Mouse (Mus musculus) erythroblast, embryonic 14.5 days (primary cell): ENCODE data around the gene Gm815. TPM values are rescaled to one million over a fixed set of nuclear protein-coding genes. Genes with fewer than 3 reads are reported as not detected.

Source experiments
- H3K27me3 ChIP-seq: 2 replicates; pipeline ENCODE4 v1.6.1; 2012; ENCODE audit warnings: inconsistent platforms; ENCODE audit not compliant: control insufficient read depth
- H3K36me3 ChIP-seq: 2 replicates; pipeline ENCODE4 v1.6.1; 2012; ENCODE audit warnings: mild to moderate bottlenecking, inconsistent platforms; ENCODE audit not compliant: control insufficient read depth
- H3K4me1 ChIP-seq: 2 replicates; pipeline ENCODE4 v1.6.1; 2012; ENCODE audit warnings: inconsistent platforms; ENCODE audit not compliant: control insufficient read depth
- H3K4me3 ChIP-seq: replicated peaks from 2 replicates; pipeline ENCODE3; 2012; ENCODE audit warnings: moderate library complexity, mild to moderate bottlenecking, inconsistent platforms
- H3K9me3 ChIP-seq: 2 replicates; pipeline ENCODE4 v1.6.1; 2012; ENCODE audit warnings: low read length, inconsistent platforms, mixed read lengths; ENCODE audit not compliant: control insufficient read depth
- GATA1 ChIP-seq: IDR thresholded peaks from 2 replicates; pipeline ENCODE4 v1.6.1; 2012; ENCODE audit warnings: low read length, inconsistent platforms, mixed read lengths
- TAL1 ChIP-seq: IDR thresholded peaks from 3 replicates; pipeline ENCODE4 v1.6.1; 2012; ENCODE audit warnings: low read length, inconsistent platforms, mixed read lengths
- polyA plus RNA-seq: library from polyadenylated mRNA; stranded (reverse); fragments of >175 nt; gene quantifications from 2 replicates; pipeline ENCODE4 v1.2.3, GENCODE M21; 2012

Gm815 gene
- polyA plus RNA-seq, 1 experiment = not detected

DNA sequence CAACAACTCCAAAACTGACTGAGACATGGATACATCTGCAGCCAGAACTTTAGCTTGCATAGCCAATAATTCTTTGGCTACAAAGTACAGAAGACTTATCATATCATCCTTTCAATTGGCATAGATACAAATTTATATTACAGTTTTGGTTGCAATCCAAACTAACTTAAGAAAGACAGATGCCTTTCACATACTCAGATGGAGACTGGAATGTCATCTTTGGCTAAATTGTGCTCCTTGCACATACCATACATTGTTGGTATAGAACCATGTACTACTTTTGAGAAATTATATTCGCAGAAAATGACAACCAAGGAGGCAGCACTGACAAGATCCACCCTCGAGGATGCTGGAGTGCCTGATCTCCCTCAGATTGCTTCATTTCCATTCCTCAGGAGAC, 35.1 kb downstream of the Gm815 start:
- TF ChIP-seq TAL1 (no peak), GATA1 (no peak)
- Histone ChIP-seq H3K9me3 (no peaks in the 10 kb centered on the region), H3K36me3 (no peaks in the 10 kb centered on the region), H3K4me3 (no peak overlapping the region), H3K27me3 (no peaks in the 10 kb centered on the region), H3K4me1 (no peaks in the 10 kb centered on the region)

GRCm38 (mm10) chr19:26930295-26931283, 44.9 kb downstream of the Gm815 start:
- Histone ChIP-seq H3K27me3 (no peaks in the 10 kb centered on the region), H3K9me3 (no peaks in the 10 kb centered on the region), H3K4me3 (no peak overlapping the region), H3K4me1 (no peaks in the 10 kb centered on the region), H3K36me3 (no peaks in the 10 kb centered on the region)
- TF ChIP-seq GATA1 (no peak), TAL1 (no peak)

DNA sequence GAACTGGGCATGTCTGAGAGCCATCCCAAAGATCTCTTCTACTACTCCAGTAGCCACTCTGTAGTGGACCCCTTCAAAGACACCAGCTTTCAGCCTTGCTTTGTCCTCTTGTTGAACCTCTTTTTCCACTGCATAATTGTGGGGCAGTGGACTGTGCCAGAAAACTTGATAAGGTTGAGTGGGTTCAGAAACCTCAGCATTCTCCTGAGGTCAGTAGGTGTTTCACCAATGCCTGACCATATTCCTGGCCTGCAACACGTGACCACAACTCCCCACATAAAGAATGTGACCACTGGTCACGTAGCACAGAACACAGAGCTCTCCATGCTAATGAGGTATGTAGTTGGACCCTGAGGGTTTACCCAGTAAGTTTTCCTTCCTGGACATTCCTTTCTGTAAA, 48.5 kb downstream of the Gm815 start:
- no peaks in the 10 kb centered on the region for H3K4me1 ChIP-seq
- H3K9me3 ChIP-seq = no peaks in the 10 kb centered on the region
- TF ChIP-seq TAL1 = no peak
- TF ChIP-seq GATA1 = no peak
- H3K27me3 ChIP-seq = no peaks in the 10 kb centered on the region
- H3K4me3 ChIP-seq = no peak overlapping the region
- H3K36me3 ChIP-seq = no peaks in the 10 kb centered on the region
